Mouse (Mus musculus) neural tube, embryonic 14.5 days (tissue): ENCODE data around the gene Plcb1. TPM values are rescaled to one million over a fixed set of nuclear protein-coding genes. Genes with fewer than 3 reads are reported as not detected.

Source experiments
- ATAC-seq: fragments of 200-750 bp; cut with Nextera tagmentation; 2 replicates; pipeline ENCODE4 v1.8.0; 2017; ENCODE audit warnings: low read depth, mild to moderate bottlenecking, moderate TSS enrichment, moderate library complexity
- H3K27ac ChIP-seq: fragments of 300-500 bp; sonication (generic); 2 replicates; pipeline ENCODE4 v1.5.1; 2014; ENCODE audit warnings: low read depth, mild to moderate bottlenecking, control low read depth, low read length, moderate library complexity, mixed read lengths
- H3K27me3 ChIP-seq: fragments of 300-500 bp; sonication (generic); 2 replicates; pipeline ENCODE4 v1.6.1; 2014; ENCODE audit warnings: low read length; ENCODE audit not compliant: control insufficient read depth, insufficient read depth
- H3K36me3 ChIP-seq: fragments of 300-500 bp; sonication (generic); 2 replicates; pipeline ENCODE4 v1.6.1; 2014; ENCODE audit warnings: low read length, mixed read lengths; ENCODE audit not compliant: control insufficient read depth, insufficient read depth
- H3K4me1 ChIP-seq: fragments of 300-500 bp; sonication (generic); 2 replicates; pipeline ENCODE4 v1.6.1; 2014; ENCODE audit warnings: low read length; ENCODE audit not compliant: control insufficient read depth, insufficient read depth
- H3K4me2 ChIP-seq: fragments of 300-500 bp; sonication (generic); 2 replicates; pipeline ENCODE4 v1.6.1; 2014; ENCODE audit warnings: mild to moderate bottlenecking, low read depth, low read length, control low read depth
- H3K4me3 ChIP-seq: fragments of 300-500 bp; sonication (generic); 2 replicates; pipeline ENCODE4 v1.5.1; 2014; ENCODE audit warnings: low read depth, low read length, control low read depth, mixed read lengths
- H3K9ac ChIP-seq: fragments of 300-500 bp; sonication (generic); replicated peaks from 2 replicates; pipeline ENCODE4 v1.6.1; 2014; ENCODE audit warnings: low read depth, mild to moderate bottlenecking, control low read depth, low read length, mixed read lengths
- H3K9me3 ChIP-seq: fragments of 300-500 bp; sonication (generic); 2 replicates; pipeline ENCODE4 v1.6.1; 2016; ENCODE audit warnings: low read length; ENCODE audit not compliant: control insufficient read depth
- WGBS: fragments of 180-500 bp; shearing (Covaris S2); extraction: QIAGEN DNeasy Blood & Tissue Kit; methylation state at CpG from one replicate; pipeline ENCODE4 v1.1.7; 2014; 5-methylcytosine and 5-hydroxymethylcytosine counted together
- polyA plus RNA-seq: library from polyadenylated mRNA; unstranded; fragments of >200 nt; fragmentation: Nextera tagmentation; extraction: Ambion mirVana; gene quantifications from 2 replicates; pipeline ENCODE4 v1.2.1, GENCODE M21; 2014

Gene Plcb1
- polyA plus RNA-seq, 1 experiment from 2014 or later = 118 TPM

GRCm38 (mm10) chr2:135279026-135279425 is 493.2 kb downstream of the Plcb1 start:
- H3K4me2 ChIP-seq = no peak overlapping the region
- no peak overlapping the region for H3K9ac ChIP-seq
- no peaks in the 10 kb centered on the region for H3K27me3 ChIP-seq
- no peaks in the 10 kb centered on the region for H3K9me3 ChIP-seq
- WGBS = 77% methylated on average over 6 of the region's 6 CpGs
- H3K4me1 ChIP-seq = no peaks in the 10 kb centered on the region
- H3K36me3 ChIP-seq = no peaks in the 10 kb centered on the region
- no peak for ATAC-seq
- H3K27ac ChIP-seq = no peak overlapping the region
- no peak overlapping the region for H3K4me3 ChIP-seq

DNA sequence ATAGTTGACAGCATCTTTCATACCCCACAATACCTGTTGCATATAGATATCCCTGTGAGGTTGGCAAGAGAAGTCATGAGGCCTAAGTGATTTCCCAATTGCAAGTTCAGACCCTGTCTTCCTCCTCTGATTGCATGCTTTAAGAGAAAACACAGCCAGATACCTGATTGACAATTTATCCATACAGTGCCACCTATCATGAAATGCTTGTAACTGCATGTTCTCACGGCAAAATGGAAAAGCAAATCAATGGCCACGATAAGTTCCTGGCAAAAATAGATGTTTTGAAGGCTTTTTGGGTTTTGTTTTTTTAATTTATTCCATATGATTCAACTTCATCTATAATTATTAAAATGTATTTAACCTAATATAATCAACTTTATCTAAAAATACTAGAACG is 497.9 kb downstream of the Plcb1 start:
- no peak for ATAC-seq
- Histone ChIP-seq H3K9me3 (no peaks in the 10 kb centered on the region), H3K27me3 (no peaks in the 10 kb centered on the region), H3K4me1 (no peaks in the 10 kb centered on the region), H3K27ac (no peak overlapping the region), H3K36me3 (no peaks in the 10 kb centered on the region), H3K9ac (no peak overlapping the region), H3K4me3 (no peak overlapping the region), H3K4me2 (no peak overlapping the region)
- 76% methylated on average over 3 of the region's 3 CpGs for WGBS

DNA sequence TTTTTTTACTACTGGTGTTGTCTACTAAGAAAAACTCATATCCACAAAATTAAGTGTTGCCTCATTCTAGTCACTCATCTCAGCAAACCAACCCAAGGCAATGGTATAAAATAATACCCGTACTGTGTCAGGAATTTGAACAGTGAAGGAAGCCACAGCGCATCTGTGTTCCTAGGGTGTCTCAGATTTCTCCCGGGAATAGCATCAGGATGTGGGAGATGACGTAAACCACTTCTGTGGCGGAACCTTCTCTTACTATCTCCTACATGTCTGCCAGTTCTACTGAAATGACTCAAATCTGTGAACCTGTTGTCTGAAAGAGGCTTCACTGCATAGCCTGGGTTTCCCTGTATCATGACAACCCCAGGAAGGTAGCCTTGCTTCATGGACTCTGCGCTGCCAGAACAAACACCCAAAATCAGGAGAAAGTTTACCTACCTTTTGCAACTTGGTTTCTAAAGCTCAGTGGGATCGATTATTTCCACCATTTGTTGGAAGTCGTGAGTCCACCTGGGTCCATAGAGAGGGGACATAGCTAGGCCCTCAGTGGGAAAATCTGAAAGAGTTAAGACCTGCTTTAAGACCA is 510.4 kb downstream of the Plcb1 start:
- H3K4me3 ChIP-seq = no peak overlapping the region
- H3K27me3 ChIP-seq = no peaks in the 10 kb centered on the region
- no peaks in the 10 kb centered on the region for H3K9me3 ChIP-seq
- H3K4me1 ChIP-seq = 0 out of 2 replicates have a peak, but pooled peaks cover 4% of the 10 kb centered on the region
- 91% methylated on average over 8 of the region's 8 CpGs for WGBS
- H3K4me2 ChIP-seq = no peak overlapping the region
- no peaks in the 10 kb centered on the region for H3K36me3 ChIP-seq
- ATAC-seq = no peak
- H3K27ac ChIP-seq = no peak overlapping the region
- no peak overlapping the region for H3K9ac ChIP-seq

- Histone ChIP-seq H3K9me3 (no peaks in the 10 kb centered on the region), H3K27ac (no peak overlapping the region), H3K4me1 (0 out of 2 replicates have a peak, but pooled peaks cover 4% of the 10 kb centered on the region), H3K9ac (no peak overlapping the region), H3K36me3 (no peaks in the 10 kb centered on the region), H3K4me3 (no peak overlapping the region), H3K27me3 (no peaks in the 10 kb centered on the region), H3K4me2 (no peak overlapping the region)
- whole genome bisulfite sequencing = 42% methylated on average over 1 of the region's 1 CpGs
- ATAC-seq = no peak
Measured at GRCm38 (mm10) chr2:135300480-135300879, 514.6 kb downstream of the Plcb1 start.

GRCm38 (mm10) chr2:135302483-135302882 is 516.6 kb downstream of the Plcb1 start:
- no peak for ATAC-seq
- no peaks in the 10 kb centered on the region for H3K36me3 ChIP-seq
- H3K4me1 ChIP-seq = peaks cover 4% of the 10 kb centered on the region; the same call in 1 of the 2 replicates
- no peaks in the 10 kb centered on the region for H3K27me3 ChIP-seq
- H3K4me2 ChIP-seq = no peak overlapping the region
- no peak overlapping the region for H3K27ac ChIP-seq
- H3K9me3 ChIP-seq = no peaks in the 10 kb centered on the region
- no peak overlapping the region for H3K4me3 ChIP-seq
- 90% methylated on average over 2 of the region's 2 CpGs for WGBS
- no peak overlapping the region for H3K9ac ChIP-seq

GRCm38 (mm10) chr2:135305186-135305585 is 519.3 kb downstream of the Plcb1 start:
- Histone ChIP-seq H3K4me2 (no peak overlapping the region), H3K36me3 (no peaks in the 10 kb centered on the region), H3K9me3 (no peaks in the 10 kb centered on the region), H3K4me1 (no peaks in the 10 kb centered on the region; the same call in 1 of the 2 replicates), H3K9ac (no peak overlapping the region), H3K4me3 (no peak overlapping the region), H3K27me3 (no peaks in the 10 kb centered on the region), H3K27ac (no peak overlapping the region)
- 82% methylated on average over 3 of the region's 3 CpGs for WGBS
- 0 out of 2 replicates have a peak, but pooled peaks have one; percentile 25 for ATAC-seq

- no peaks in the 10 kb centered on the region for H3K9me3 ChIP-seq
- H3K36me3 ChIP-seq = no peaks in the 10 kb centered on the region
- H3K27me3 ChIP-seq = no peaks in the 10 kb centered on the region
- WGBS = 58% methylated on average over 7 of the region's 7 CpGs
- peak; percentile 57; the same call in 1 of the 2 replicates for ATAC-seq
- H3K27ac ChIP-seq = peak overlapping the region; percentile 48; the same call in 1 of the 2 replicates
- no peaks in the 10 kb centered on the region; the same call in 1 of the 2 replicates for H3K4me1 ChIP-seq
- H3K9ac ChIP-seq = no peak overlapping the region
- no peak overlapping the region for H3K4me2 ChIP-seq
- H3K4me3 ChIP-seq = no peak overlapping the region
Measured at GRCm38 (mm10) chr2:135305736-135306471, 520.0 kb downstream of the Plcb1 start.

- H3K27me3 ChIP-seq = no peaks in the 10 kb centered on the region
- H3K9me3 ChIP-seq = no peaks in the 10 kb centered on the region
- H3K9ac ChIP-seq = no peak overlapping the region
- no peak overlapping the region for H3K4me2 ChIP-seq
- H3K4me1 ChIP-seq = no peaks in the 10 kb centered on the region; the same call in 1 of the 2 replicates
- peak overlapping the region; percentile 48; the same call in 1 of the 2 replicates for H3K27ac ChIP-seq
- H3K4me3 ChIP-seq = no peak overlapping the region
- no peaks in the 10 kb centered on the region for H3K36me3 ChIP-seq
- 9% methylated on average over 2 of the region's 2 CpGs for WGBS
- peak; percentile 44; the same call in 1 of the 2 replicates for ATAC-seq
Measured at GRCm38 (mm10) chr2:135306472-135306771, 520.6 kb downstream of the Plcb1 start.

DNA sequence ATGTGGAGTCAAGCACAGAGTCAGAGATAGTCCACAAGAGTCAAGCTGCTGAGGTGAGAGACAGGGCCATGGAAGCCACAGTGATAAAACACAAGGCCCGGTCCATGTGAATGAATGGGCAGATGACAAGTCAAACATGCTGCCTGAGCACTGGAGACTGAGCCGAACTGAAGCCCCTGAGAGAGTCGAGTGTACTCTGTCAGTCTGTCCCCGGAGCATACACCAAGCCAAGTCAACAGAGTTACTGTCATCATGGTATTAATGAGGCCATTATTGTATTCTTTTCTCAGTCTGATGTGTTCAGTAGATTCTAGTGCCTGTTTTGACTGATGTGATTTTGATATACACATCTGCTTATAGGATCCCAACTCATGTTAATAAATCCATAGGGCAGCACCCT is 521.9 kb downstream of the Plcb1 start:
- Histone ChIP-seq H3K9me3 (no peaks in the 10 kb centered on the region), H3K36me3 (no peaks in the 10 kb centered on the region), H3K4me1 (no peaks in the 10 kb centered on the region; the same call in 1 of the 2 replicates), H3K27ac (no peak overlapping the region), H3K27me3 (no peaks in the 10 kb centered on the region), H3K4me3 (no peak overlapping the region), H3K9ac (no peak overlapping the region), H3K4me2 (no peak overlapping the region)
- 71% methylated on average over 4 of the region's 4 CpGs for WGBS
- ATAC-seq = no peak
